Mouse (Mus musculus): ENCODE measurements around the gene Dusp1.

Gene Dusp1

DNA sequence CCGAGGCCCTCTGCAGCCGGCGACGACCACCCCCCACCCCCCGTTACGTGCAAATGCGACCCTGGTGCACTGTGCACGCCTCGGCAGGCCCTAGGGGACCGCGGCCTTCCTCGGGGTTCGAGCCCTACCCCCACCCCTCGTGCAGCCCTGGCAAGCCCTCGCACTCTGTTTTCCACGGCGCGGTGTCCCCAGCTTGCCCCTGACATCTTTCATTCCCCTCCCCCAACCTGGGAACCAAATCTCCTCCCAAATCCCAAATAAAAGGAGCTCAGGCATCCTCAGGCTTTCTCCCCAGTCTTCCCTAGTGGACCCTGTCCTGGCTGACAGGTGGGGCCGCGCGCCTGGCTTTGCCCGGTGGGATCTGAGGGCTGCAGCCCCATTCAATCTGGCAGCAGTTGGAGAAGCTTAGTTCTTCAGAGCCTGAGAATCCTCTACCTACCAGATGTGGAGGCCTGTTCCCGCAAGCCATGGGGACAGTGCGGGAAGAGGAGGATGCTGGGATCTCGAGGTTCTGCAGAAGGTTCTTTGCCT, at the start of gene Dusp1:
Gene Dusp1, minus strand, starts transcription at position 478 of the 531 bp plus-strand sequence.
- no peak for DNase-seq (ENCODE audit: low read depth)

DNA sequence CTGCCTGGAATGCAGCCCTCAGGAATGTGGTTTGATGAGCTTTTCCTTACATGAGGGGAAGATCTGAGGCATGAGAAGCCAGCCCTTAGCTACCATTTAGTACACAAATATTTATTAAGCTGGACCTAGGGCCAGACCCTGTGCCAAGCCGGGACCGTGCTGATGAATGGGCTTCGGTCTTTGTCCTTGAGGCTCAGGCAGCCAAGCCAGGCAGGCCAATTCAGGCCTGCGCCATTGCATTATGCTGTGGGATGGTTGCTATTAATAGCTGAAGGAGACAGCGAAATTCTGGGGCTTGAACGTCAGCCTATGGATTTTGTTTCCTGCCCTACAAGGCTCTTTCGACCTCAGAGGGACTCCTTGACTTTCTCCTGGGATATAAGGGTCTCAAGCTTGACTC, 49.4 kb upstream of the Dusp1 start:
- no peak for DNase-seq (ENCODE audit: low read depth)

DNA sequence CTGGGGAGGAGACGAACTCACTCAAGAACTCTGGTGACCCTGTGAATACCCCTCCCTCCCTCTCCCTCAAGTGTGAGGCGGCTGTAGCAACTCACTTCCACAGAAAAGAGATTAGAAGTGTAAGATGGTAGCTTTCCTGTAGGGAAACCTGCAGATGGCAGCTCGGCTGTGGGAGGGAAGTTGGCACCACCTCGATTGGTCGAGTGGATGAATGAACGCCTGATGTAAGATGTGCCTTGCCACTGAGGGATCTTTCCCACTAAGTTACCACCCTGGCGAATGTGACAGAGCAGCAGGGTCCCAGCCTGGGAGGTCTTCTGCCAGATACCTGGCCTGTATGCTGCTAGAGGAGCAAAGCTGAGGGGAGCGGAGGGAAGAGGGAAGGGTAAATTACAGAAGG, 47.9 kb upstream of the Dusp1 start:
- DNase-seq (ENCODE audit: low read depth), result no peak

DNA sequence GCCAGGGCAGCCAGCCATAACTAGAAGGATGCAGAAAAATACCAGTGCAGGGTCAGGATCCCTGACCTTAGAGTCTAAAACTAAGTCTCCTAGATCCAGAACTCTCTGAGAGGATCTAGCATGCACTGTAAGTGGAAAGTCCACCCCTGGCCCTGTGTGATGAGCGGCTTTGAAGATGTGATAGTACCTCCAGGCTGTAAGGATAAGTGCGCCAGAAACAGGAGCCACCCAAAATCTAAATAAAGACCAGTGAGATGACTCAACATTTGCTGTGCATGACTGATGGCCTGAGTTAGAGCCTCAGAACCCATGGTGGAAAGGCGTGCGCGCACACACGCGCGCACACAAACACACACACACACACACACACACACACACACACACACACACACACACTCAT, 46.9 kb upstream of the Dusp1 start:
- DNase-seq (ENCODE audit: low read depth), result no peak

DNA sequence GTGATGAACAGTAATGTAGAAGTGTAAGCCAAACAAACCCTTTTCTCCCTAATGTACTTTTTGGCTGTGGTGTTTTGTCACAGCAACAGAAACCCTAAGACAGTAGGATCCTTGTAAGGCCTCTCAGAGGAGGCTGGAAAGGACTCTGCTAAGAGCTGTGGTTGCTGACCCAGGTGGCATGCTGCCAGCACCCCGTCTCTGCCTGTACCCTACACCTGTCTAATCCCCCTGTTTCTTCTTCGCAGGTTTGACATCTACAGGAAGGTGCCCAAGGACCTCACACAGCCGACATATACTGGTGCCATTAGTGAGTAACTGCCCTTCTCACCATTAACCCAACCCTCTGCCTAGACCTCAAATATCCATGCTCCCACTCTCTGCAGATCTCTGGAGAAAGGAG, 46.4 kb upstream of the Dusp1 start:
- no peak for DNase-seq (ENCODE audit: low read depth)

DNA sequence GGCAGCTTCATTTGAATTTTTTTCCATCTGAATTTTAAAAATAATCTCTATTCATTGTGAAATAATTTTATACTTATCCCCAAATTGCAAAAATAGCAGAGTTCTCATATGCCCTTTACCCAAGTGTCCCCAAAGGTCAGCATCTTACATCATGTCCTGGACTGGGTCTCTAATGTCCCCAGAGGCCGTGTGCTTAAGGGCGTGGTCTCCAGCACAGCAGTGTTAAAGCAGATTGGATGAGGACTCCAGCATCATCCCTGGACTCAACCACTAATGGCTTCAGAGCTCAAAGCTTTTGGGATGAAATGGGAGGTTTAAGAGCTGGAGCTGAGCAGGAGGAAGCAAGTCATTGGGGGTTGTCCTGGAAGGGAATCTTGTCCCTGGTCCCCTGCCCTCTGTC, 44.6 kb upstream of the Dusp1 start:
- no peak for DNase-seq (ENCODE audit: low read depth)

DNA sequence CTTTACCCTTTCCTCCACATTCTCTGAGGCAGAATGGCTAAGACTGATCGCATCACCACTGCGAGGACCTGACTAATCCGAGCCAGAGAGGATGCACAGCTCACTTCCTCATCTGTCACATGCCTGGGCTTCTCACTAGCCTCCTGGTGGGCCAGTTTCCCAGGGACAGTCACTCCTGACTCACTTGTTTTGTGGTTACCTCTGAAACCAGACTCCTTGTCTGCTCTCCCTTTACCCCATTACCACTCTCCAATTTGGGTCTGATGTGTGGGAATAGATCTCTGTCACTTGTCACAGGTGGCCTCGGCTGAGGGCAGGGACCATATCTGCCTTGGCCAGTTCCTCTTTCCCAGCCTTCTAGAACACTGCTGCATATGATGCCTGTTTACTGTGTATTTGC, 43.7 kb upstream of the Dusp1 start:
- DNase-seq (ENCODE audit: low read depth), result peak; percentile 46

DNA sequence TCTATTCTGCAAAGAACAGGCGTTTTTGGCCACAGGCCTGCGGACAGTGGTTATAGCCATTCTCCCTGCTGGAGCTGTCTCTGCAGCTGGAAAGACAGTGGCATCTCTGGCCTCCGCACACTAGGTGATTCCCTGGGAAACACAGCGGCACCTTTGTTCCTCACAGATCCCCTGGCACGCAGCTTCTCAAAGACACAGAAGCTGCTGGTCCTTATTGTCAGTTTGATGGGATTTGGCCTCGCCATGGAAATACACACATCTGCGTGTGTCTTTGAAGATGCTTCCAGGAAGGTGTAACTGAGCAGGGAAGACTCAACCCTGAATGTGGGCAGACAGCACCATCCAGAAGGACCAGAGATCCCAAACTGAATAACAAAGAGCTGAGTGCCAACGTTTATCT, 41.4 kb upstream of the Dusp1 start:
- no peak for DNase-seq (ENCODE audit: low read depth)

DNA sequence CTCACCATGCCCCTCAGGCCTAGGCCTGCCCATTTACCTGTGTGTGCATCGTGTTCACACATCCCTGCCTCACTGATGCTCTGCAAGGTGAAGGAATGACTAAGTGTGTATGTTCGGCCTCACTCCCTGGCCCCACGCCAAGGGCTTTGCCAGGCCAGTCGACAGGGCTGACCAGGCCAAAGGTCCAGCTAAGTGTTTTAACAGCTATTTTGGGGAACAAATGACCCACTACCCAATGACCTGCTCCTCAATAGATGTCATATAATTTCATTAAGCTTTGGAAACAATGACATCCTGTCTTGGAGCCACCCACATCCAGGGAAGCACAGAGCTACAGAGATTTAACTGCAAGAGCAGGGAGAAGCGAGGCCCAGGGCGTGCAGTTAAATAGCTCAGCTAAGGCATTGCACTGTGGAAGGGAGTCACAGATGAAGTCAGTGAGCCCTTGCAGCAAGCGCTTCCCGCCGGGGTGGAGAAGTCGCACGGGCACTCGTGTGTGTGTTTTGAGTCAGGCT, 40.5 kb upstream of the Dusp1 start:
- DNase-seq (ENCODE audit: low read depth), result no peak

DNA sequence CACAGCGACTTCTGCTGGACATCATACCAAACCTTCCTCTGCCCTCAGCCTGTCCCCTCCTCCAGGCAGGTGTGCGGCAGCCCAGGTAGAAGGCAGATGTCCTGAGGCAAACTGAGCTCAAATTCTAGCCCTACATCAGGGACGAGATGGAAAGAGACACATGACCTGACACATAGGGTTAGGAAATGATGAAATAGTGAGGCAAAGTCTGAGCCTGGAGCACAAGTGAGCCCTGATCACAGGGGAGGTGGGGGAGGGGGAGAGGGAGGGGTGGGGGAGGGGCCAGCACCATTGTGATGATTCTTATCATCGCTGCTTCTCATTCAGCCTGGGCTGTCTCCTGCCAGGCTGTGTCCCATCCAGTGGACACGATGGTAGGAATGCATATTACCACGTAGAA, 40.0 kb upstream of the Dusp1 start:
- DNase-seq (ENCODE audit: low read depth), result no peak

DNA sequence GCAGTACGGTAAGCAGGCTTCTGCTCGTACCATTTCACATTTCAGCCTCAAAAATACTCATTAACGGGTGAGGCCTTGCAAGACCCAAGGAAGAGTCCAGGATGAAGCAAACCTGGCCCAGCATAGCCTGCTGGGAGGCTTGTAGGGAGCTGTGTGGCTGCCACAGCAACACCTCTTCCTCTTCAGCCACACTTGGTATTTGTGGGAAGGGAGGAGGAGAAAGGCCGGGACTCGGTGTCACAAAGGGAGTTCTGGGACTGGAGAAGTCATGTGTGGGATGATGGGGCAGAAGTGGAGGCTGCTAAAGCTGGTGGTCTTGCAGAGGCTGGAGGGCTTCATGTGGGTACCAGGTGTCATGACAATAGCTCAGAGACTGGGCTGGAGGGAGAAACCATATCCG, 39.6 kb upstream of the Dusp1 start:
- DNase-seq (ENCODE audit: low read depth), result no peak

DNA sequence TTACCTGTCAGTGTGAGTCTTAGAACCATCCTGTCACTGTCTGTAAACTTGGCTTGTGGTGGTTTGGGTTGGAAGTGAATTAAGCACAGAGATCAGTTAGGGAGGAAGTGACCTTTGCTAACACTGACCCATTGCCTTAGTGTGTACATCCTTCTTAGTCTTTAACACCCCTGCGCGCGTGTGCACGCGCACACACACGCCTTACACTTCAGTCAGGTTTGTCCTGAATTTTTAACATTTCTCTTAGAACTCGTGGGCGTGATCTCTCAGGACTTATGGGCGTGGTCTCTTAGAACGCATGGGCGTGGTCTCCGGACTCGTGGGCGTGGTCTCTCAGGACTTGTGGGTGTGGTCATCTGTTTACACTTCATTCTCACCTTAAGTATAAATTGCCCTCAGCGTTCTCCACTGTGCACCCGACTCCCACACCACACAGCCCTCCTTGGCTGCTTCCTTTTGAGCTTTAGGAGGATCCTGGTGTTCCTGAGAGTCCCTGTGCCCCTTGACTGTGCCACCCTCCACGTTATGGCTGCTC, 39.1 kb upstream of the Dusp1 start:
- peak; percentile 32 for DNase-seq (ENCODE audit: low read depth)

DNA sequence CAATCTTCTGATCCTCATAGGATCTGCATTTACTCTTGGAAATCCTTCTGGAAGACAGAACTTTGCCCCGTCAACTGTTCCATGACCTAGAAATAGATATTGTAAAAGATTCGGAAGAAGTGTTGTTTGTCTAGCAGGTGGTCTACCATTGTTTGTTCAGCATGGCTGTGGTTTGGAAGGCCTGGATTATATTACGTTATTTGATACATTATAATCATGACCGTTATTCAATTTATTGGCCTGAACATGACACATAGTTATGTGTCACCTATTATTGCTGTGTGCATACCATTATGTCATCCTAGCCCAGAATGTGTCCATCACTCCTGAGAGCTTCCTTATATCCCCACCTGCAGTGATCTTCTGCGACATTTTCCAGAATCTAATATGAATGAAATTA, 36.9 kb upstream of the Dusp1 start:
- no peak for DNase-seq (ENCODE audit: low read depth)

DNA sequence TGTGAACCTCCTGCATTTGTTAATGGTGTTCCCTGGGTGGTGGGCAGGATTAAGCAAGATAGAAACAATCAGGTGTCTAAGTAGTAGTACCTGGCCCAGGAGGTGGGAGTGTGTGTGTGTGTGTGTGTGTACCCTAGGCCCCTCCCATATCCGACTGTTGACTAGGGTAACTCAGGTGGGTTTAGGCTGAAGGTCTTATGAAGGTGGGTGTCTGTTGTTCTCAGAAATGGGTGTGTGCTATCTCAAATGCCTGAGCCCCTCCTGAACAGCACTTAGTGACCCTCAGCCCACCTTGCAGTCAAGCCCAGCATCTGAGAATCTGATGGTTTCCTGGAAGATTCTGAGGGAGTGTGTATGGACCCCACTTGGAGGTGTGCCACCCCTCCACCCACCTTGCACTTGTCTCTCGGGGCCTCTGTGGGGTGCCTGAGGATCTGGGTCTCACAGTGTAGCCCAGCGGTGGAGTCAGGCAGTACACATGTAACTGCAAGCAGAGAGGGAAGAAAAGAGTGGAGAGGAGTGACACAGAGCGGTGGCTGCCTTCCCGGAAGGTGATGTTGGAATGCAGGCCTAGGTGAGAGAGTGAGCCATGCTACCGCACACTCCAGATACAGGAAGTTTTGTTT, 35.0 kb upstream of the Dusp1 start:
- DNase-seq (ENCODE audit: low read depth), result no peak

DNA sequence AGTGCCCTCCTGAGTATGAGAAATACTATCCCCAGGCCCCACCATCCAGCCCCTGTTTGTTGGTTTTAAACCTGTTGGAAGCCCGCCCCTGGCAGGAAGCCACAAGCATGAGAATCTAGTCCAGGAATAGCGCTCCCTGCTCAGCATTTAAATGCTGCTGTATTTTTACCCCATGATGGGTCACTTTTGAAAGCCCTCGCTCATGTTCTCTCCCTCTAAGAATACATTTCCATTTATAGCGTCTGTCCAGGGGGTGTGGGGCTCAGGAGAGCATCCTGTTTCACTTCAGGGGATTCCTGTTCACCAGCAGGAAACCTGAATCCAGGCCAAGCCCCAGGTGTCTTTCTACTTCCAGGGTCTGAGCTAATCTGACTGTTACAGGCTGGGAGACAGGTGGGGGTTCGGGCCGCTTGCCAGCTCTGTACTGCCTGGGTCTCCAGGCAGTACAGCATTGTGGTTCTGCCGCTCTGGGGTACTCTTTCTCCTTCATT, 34.3 kb upstream of the Dusp1 start:
- no peak for DNase-seq (ENCODE audit: low read depth)

DNA sequence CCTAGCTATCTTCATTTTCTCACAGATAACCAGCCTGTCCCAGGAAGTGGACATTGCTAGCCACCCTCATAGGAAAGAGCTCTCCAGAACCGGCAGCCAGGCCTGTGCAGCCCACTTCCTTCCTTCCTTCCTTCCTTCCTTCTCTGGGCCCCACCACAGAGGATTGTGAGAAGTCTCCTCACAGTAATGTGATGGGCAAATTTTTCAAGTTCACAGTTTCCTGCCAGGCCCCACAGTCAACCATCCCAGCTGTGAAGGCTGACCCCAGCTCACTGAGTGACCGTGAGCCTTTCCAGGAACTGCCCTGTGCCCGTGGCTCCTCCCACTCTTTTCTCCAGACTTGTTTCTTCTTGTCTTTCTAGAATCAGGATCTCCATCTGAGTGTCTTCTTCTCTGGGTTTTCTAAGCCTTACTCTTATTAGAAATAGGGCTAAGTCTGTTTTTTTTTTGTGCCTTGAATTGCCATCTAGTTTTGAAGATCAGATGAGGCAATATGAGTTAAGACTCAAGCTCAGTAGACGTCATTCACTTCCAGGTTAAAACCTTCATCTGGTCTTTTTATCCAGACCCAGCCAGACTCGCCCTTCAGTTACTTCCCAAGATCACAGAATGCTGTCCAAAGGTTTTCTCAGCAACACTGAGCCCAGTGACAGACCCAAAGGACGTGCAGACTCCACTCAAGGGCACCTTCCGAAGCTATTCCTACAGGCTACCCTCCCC, 33.7 kb upstream of the Dusp1 start:
- no peak for DNase-seq (ENCODE audit: low read depth)

DNA sequence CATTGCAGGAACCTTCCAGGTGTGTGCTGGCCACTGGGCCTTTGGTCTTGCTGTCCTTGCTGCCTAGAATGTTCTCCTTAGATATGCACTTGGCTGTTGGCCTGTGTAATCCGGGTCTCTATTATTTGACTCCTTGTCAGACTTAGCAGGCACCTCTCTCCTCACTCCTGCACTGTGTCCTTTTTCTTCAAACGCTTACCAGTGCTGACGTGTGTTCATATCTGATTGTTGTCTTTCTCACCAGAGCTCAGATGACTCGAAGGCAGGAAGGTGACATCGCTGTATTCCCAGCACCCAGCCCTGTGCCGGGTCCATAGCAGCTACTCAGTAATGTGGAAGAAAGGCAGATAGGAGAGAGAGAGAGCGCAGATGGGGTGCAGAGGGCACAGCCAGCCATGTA, 33.0 kb upstream of the Dusp1 start:
- no peak for DNase-seq (ENCODE audit: low read depth)

DNA sequence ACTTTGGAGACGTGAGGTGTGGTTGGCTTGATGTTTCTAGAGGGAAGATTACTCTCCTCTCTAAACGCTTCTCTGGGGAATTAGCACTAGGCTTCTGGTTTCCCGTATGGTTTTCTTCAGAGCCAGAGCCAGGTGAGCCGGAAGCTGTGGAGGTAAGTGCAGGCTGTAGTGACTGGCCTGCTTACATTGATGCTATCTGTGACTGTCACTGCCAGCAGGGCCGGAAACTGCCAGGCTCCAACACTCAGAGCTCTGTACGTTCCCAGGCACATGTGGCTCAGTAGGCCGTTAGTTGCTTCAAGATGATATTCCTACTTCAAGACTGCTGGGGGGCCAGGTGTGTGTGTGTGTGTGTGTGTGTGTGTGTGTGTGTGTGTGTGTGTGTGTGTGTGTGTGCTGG, 32.2 kb upstream of the Dusp1 start:
- no peak for DNase-seq (ENCODE audit: low read depth)

DNA sequence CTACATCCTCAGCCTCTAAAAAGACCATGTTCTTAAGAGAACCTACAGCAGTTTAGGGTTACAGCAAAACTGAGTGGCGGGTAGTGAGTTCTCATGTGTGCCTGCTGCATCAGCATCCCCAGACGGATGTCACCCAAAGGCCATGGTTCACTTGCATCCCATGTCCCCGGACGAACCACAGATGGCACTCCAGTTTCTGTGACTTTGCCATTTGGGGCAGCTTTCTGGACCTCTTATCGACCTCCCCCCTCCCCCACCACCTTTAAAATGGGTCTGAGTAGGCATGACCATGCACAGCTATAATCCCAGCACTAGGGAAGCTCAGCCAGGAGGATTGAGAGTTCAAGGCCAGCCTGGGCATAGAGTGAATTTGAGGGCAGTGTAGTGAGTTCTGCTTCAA, 31.3 kb upstream of the Dusp1 start:
- DNase-seq (ENCODE audit: low read depth), result no peak

DNA sequence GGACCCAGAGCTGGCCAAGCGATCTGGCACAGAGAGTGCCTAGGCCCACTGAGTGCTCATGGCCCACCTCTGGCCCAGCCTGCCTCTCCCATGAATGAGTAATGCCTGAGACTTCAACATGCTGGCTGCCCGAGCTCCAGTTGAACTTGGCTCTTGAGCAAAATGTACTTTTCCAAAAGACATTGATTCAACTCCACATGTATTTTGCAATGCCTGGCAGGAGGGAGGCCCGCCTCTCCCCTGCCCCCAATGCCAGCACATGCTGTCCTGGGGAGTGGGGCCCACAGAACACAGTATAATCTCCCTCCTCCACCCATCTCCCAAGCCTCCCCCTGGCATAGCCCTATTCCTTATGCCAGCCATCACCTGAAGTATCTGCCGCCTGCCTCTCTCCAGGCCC, 30.6 kb upstream of the Dusp1 start:
- DNase-seq (ENCODE audit: low read depth), result no peak

DNA sequence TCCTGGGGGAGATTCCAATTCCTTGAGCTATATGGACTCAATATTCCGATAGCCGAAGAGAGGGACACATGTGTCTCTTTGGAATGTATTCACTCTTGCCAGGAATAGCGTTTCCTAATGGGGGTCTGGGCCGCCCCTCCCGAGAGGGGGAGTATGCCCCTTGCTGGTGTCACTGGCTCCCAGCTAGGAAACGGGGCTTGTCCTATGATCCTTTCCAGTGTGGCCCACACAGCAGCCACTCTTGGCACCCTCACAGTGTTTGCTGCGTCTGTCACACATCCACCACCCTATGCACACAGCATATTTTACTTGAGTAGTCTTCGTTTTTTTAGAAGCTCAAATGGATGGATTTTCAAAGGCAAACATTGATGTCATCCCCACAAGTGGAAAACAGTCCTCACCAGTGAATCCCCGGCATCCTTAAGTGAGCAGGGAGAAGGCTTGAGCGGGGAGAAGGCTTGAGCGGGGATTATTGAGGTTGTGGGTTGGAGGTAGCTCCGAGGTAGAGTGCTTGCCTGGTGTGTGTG, 26.1 kb upstream of the Dusp1 start:
- no peak for DNase-seq (ENCODE audit: low read depth)

DNA sequence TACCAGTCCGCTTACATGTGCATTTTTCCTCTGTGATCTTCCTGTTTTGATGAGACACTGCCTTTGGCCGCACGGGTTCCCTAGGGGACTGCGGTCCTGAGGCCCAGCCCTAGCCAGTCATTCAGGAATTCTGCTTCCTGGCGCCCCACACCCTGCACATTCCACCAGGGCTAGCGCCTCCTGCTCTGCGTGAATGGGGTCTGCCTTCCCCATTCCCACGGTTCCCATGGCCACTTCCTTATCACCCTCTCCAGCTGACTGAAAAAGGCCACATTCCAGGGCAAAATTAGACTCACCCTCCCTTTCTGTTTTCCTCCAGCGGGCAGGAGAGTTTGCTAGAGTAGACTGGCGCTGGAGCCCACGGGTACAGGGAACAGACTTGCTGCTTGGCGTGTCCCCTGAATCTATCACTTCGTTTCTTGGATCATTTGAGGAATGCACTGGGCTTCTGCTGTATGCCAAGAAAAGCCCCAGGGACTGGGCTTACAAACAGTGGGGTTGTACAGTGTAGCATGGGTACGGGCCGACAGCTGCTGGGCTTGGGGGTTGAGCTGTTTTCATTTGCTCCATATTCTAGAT, 22.7 kb upstream of the Dusp1 start:
- DNase-seq (ENCODE audit: low read depth), result no peak

DNA sequence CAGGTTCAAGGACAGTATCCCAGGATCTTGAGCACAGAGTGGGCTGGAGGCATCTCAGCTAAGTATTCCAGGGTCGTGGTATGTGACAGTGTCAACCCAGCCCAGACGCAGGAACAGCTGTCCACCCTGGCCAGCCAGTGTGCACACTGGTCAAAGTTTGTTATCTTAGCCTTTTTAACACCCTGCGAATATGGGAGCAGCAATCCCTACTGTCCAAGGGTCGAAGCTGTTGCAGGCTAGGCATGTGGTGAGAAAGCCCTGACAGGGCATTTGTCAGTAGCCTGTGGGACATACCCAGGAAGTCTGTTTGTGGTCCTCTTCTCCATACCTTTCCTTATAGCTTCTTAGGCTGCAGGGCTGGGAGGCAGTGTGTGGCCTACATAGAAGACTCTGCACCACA, 22.1 kb upstream of the Dusp1 start:
- DNase-seq (ENCODE audit: low read depth), result no peak

All from c-Kit-positive CD71-negative TER-119-negative erythroid progenitor cells, embryonic 14.5 days (primary cell).